Mouse (Mus musculus) kidney, embryonic 15.5 days (tissue): ENCODE measurements around the gene Npas1. TPM values are rescaled to one million over a fixed set of nuclear protein-coding genes. Genes with fewer than 3 reads are reported as not detected.

Experiments used
- ATAC-seq: fragments of 200-750 bp; cut with Nextera tagmentation; replicated peaks from 2 replicates; pipeline ENCODE4 v1.8.0; 2017; ENCODE audit warnings: moderate TSS enrichment; ENCODE audit not compliant: low FRiP score
- H3K27ac ChIP-seq: fragments of 300-500 bp; sonication (generic); 2 replicates; pipeline ENCODE4 v1.5.1; 2015; ENCODE audit warnings: mild to moderate bottlenecking, inconsistent platforms
- H3K27me3 ChIP-seq: fragments of 300-500 bp; sonication (generic); 2 replicates; pipeline ENCODE4 v1.6.1; 2015; ENCODE audit warnings: inconsistent platforms
- H3K36me3 ChIP-seq: fragments of 300-500 bp; sonication (generic); 2 replicates; pipeline ENCODE4 v1.6.1; 2015; ENCODE audit warnings: inconsistent platforms
- H3K4me1 ChIP-seq: fragments of 300-500 bp; sonication (generic); 2 replicates; pipeline ENCODE4 v1.6.1; 2015; ENCODE audit warnings: inconsistent platforms
- H3K4me2 ChIP-seq: fragments of 300-500 bp; sonication (generic); 2 replicates; pipeline ENCODE4 v1.6.1; 2015; ENCODE audit warnings: moderate library complexity, mild to moderate bottlenecking, inconsistent platforms
- H3K4me3 ChIP-seq: fragments of 300-500 bp; sonication (generic); replicated peaks from 2 replicates; pipeline ENCODE4 v1.5.1; 2015; ENCODE audit warnings: mild to moderate bottlenecking, inconsistent platforms
- H3K9ac ChIP-seq: fragments of 300-500 bp; sonication (generic); 2 replicates; pipeline ENCODE4 v1.6.1; 2015; ENCODE audit warnings: mild to moderate bottlenecking, inconsistent platforms
- H3K9me3 ChIP-seq: fragments of 300-500 bp; sonication (generic); replicated peaks from 2 replicates; pipeline ENCODE4 v1.6.1; 2016; ENCODE audit warnings: inconsistent platforms
- WGBS: fragments of 180-500 bp; shearing (Covaris S2); methylation state at CpG from one replicate; pipeline ENCODE4 v1.1.7; 2015; ENCODE audit warnings: mixed read lengths; 5-methylcytosine and 5-hydroxymethylcytosine counted together
- polyA plus RNA-seq: library from polyadenylated mRNA; unstranded; fragments of >200 nt; fragmentation: Nextera tagmentation; extraction: Ambion mirVana; gene quantifications from 2 replicates; pipeline ENCODE4 v1.2.1, GENCODE M21; 2015

Gene Npas1
- polyA plus RNA-seq: 0.38 and 0.51 TPM in 2 replicates

DNA sequence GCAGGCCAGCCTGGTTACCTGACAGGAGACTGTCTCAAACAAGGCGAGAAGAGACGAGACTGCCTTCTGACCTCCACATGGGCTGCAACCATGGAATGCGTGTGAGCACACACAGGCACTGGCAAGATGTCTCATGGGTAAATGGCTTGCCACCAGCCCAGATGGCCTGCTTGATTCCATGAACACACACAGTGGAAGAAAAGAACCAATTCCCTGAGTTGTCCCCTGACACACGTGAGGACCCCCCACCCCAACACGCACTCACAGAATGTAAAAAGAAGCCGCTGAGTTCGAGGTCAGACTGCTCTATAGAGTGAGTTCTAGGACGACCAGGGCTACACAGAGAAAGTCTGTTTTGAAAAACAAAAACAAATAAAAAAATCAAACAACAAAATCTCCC is at the start of gene Npas1:
Gene Npas1, minus strand, starts transcription at position 101 of the 400 bp plus-strand sequence.
- Histone ChIP-seq H3K9me3 (no peaks in the 10 kb centered on the region), H3K27me3 (peaks cover 52% of the 10 kb centered on the region), H3K9ac (no peak within 1 kb of the TSS), H3K4me3 (peak within 1 kb of the TSS; percentile 43), H3K4me1 (peaks cover 31% of the 10 kb centered on the region), H3K27ac (no peak within 1 kb of the TSS), H3K36me3 (no peaks in the 10 kb centered on the region), H3K4me2 (peak within 1 kb of the TSS; percentile 69)
- ATAC-seq: no peak
- WGBS: 91% methylated on average over 8 of the region's 8 CpGs

DNA sequence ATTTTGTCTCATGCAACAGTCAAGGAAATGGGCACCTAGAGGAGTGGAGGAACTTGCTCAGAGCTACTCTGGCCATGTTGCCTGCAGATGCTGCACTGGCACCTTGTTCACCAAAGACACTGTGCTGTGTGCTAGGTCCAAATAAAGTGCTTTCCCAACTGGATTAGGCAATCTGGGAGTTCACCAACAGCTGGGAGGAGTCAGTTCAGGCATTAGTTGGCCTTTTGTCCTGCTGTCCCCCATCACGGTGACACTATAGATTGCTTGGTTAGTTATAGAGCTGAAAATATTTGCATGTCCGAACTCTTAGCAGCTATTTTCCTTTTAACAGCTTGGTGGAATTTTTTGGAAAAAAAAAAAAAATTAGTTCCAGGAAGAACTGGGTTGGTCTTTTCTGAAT is 48.5 kb upstream of the Npas1 start:
- WGBS: 80% methylated on average over 2 of the region's 2 CpGs
- H3K36me3 ChIP-seq: peaks cover 19% of the 10 kb centered on the region

DNA sequence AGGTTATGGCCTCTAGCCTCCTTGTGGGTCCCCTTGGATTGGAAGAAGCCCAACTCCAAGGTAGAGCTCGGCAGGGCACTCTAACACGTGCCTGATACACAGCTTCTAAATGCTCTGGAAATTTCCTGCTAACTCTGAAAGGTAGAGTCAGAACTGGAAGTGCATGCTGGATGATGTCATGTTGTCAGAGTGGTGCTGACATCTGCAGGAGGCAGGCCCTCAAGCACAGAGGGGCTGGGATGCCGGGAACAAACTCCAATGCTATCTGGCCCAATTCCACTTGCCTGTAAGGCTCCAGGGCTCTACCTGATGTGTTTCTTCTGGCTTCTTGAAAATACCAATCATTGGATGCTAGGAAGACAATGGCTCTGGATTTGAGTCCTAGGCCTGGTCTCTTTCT is 47.9 kb upstream of the Npas1 start:
- Histone ChIP-seq H3K4me1 (no peaks in the 10 kb centered on the region), H3K4me3 (no peak overlapping the region), H3K27me3 (no peaks in the 10 kb centered on the region), H3K4me2 (no peak overlapping the region), H3K9me3 (no peaks in the 10 kb centered on the region), H3K36me3 (peaks cover 19% of the 10 kb centered on the region), H3K9ac (no peak overlapping the region), H3K27ac (no peak overlapping the region)
- 85% methylated on average over 3 of the region's 3 CpGs for WGBS
- no peak for ATAC-seq

More for the DNA sequence above, 48.5 kb upstream of the Npas1 start:
- ATAC-seq: no peak
- no peak overlapping the region for H3K4me3 ChIP-seq
- H3K9me3 ChIP-seq: no peaks in the 10 kb centered on the region
- H3K27ac ChIP-seq: no peak overlapping the region
- H3K4me1 ChIP-seq: no peaks in the 10 kb centered on the region
- no peaks in the 10 kb centered on the region for H3K27me3 ChIP-seq
- H3K9ac ChIP-seq: no peak overlapping the region
- no peak overlapping the region for H3K4me2 ChIP-seq

DNA sequence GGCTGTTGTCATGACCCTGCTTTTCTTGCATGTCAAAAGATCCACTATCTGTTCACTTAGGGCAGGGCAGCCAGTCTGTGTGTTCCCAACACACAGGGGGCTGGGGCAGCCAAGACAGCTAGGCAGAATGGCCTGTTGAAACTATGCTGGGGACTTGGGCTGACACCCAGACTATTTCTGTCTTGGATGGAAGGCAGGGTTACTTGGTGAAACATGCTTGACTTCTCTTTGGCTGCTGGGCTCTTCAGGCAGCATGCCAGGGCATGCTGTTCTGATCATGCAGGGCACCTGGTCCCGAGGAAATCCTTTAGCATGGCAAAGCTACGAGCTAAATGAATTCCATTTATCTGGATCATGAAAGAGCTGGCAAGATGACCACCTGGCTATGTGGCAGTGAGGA is 46.8 kb upstream of the Npas1 start:
- no peaks in the 10 kb centered on the region for H3K9me3 ChIP-seq
- no peak for ATAC-seq
- no peak overlapping the region for H3K4me3 ChIP-seq
- no peak overlapping the region for H3K9ac ChIP-seq
- 92% methylated on average over 2 of the region's 2 CpGs for WGBS
- no peak overlapping the region for H3K27ac ChIP-seq
- no peak overlapping the region for H3K4me2 ChIP-seq
- H3K4me1 ChIP-seq: no peaks in the 10 kb centered on the region
- H3K27me3 ChIP-seq: no peaks in the 10 kb centered on the region
- peaks cover 19% of the 10 kb centered on the region for H3K36me3 ChIP-seq

DNA sequence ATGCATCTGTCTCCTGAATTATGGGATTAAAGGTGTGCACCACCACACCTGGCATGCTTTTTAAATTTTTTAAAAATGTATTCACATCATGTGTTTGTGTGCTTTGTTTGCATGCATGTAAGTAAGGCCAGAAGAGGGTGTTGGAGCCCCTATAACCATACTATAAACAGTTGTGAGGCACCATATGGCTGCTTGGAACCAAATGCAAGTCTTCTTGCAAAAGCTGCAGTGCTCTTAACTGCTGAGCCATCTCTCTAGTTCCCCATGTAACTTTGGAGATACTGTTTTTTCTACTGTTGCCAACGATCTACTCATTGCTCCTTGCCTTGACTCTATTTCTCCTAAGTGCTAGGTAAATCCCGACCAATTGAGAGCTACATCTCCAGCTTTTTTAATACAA is 41.8 kb upstream of the Npas1 start:
- H3K27me3 ChIP-seq: no peaks in the 10 kb centered on the region

DNA sequence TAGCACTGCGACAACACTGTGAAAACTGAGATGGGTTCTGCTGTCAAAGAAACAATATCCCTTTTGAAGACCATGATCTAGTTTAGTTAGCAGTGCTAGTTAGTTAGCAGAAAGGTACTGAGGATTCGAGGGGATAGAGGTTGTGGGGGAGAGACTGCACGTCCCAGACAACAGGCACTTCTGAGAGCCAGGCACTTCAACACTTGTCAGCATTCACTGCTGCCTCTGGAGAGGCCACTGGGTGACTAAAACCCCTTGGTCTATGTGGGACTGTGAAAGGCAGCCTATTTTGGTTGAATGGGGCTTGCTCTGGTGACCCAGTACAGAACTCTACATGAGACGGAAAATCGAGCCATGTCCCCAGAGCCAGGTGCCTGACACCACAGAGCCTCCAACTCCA is 39.7 kb upstream of the Npas1 start:
- H3K27me3 ChIP-seq: no peaks in the 10 kb centered on the region
- H3K4me1 ChIP-seq: no peaks in the 10 kb centered on the region
- no peak for ATAC-seq
- no peak overlapping the region for H3K4me3 ChIP-seq
- WGBS: 89% methylated on average over 5 of the region's 5 CpGs
- no peak overlapping the region for H3K9ac ChIP-seq
- H3K4me2 ChIP-seq: no peak overlapping the region
- H3K9me3 ChIP-seq: no peaks in the 10 kb centered on the region
- H3K36me3 ChIP-seq: peaks cover 35% of the 10 kb centered on the region
- H3K27ac ChIP-seq: no peak overlapping the region

More for the DNA sequence above, 41.8 kb upstream of the Npas1 start:
- Histone ChIP-seq H3K36me3 (peaks cover 25% of the 10 kb centered on the region), H3K9ac (no peak overlapping the region), H3K4me2 (no peak overlapping the region), H3K27ac (no peak overlapping the region), H3K9me3 (no peaks in the 10 kb centered on the region), H3K4me1 (no peaks in the 10 kb centered on the region), H3K4me3 (no peak overlapping the region)
- ATAC-seq: no peak
- WGBS: 94% methylated on average over 2 of the region's 2 CpGs

DNA sequence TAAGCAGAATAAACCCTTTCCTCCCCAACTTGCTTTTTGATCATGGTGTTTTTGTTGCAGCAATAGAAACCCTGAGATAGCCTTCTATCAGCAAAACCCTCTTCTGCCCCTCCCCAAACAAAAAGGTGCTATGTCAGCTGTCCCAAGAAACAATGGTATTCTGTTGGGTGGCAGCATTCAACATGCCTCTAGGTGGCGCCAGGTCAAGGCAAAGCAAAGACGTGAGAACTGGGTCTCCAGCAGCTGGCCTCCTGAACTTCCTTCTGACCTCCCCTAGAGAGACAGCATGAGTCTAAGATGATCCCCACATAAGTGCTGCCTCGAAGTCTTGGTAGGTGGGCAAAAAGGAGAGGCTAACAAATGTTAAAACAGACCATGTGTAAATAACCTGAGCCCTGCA is 29.8 kb upstream of the Npas1 start:
- Histone ChIP-seq H3K4me3 (no peak overlapping the region), H3K36me3 (peaks cover 85% of the 10 kb centered on the region), H3K27me3 (no peaks in the 10 kb centered on the region), H3K9ac (no peak overlapping the region), H3K27ac (no peak overlapping the region), H3K4me2 (no peak overlapping the region), H3K4me1 (0 out of 2 replicates have a peak, but pooled peaks cover 3% of the 10 kb centered on the region), H3K9me3 (no peaks in the 10 kb centered on the region)
- ATAC-seq: no peak
- 24% methylated on average over 3 of the region's 3 CpGs for whole genome bisulfite sequencing

DNA sequence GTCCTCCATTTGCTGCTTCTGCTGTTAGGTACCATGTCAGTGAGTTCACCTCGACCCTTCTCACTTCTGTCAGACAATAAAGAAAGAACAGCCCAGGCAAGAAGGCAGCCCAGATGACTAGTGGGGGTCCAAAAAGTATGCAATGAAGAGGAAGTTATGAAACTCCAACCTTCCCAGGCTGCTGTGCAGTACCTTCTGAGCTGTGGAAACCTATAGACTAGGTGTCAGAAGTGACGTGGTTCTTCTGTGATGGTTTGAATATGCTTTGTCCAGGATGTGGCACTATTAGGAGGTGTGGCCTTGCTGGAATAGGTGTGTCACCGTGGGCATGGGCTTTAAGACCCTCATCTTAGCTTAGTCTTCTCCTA is 27.7 kb upstream of the Npas1 start:
- H3K9ac ChIP-seq: no peak overlapping the region
- H3K27ac ChIP-seq: no peak overlapping the region
- H3K4me1 ChIP-seq: 0 out of 2 replicates have a peak, but pooled peaks cover 3% of the 10 kb centered on the region
- no peaks in the 10 kb centered on the region for H3K27me3 ChIP-seq
- no peaks in the 10 kb centered on the region for H3K9me3 ChIP-seq
- H3K4me3 ChIP-seq: no peak overlapping the region
- 94% methylated on average over 3 of the region's 3 CpGs for WGBS
- no peak overlapping the region for H3K4me2 ChIP-seq
- ATAC-seq: no peak
- H3K36me3 ChIP-seq: peaks cover 83% of the 10 kb centered on the region

DNA sequence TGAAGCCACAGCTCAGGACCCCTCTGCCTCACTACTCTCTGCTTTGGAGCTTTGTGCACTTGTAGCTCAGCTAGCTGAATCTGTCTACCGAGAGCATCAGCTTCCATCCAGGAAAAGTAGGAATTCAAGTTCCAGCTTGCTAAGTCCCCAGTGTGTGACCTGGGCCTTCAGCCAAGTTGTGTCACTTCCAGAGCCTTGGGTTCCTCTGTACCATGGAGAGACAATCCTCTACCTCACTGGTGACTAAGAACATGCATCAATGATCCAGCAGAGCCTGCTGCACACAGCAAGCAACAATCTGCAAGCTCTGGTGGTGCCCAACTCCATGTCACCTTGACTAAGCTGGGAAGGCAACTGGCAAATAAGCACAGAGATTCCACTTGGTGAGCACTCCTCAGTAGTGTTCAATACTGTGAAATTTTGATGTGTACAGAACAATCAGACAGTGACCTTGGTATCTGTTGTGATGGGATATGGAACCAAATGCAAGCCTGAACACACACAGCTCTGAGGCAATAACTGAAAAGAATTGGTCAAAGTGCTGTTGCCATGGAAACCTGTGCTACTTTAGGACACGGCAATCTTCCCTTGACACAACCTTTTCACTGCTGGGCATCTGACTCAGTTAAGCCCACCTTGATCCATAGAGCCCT is 27.2 kb upstream of the Npas1 start:
- 0 out of 2 replicates have a peak, but pooled peaks cover 3% of the 10 kb centered on the region for H3K4me1 ChIP-seq
- H3K4me2 ChIP-seq: no peak overlapping the region
- H3K27ac ChIP-seq: no peak overlapping the region
- H3K4me3 ChIP-seq: no peak overlapping the region
- WGBS: 81% methylated on average over 2 of the region's 2 CpGs
- H3K9ac ChIP-seq: no peak overlapping the region
- no peaks in the 10 kb centered on the region for H3K27me3 ChIP-seq
- H3K36me3 ChIP-seq: peaks cover 83% of the 10 kb centered on the region
- H3K9me3 ChIP-seq: no peaks in the 10 kb centered on the region
- ATAC-seq: no peak

DNA sequence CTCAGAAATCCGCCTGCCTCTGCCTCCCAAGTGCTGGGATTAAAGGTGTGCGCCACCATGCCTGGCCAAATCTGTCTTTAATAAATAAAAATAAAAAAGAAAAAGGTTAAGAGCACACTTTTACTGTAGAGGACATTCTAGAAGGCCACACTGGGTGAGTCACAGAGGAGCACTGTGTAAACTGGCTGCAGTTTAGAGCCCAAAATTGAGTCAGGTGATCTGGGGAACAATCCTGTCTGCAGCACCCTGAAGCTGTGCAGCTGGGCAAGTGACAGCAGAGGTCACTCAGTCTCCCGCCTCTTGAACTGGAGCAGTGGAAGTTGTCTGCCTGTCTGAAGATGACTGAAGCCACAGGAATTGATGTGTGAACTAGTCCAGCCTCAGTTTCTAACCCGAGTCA is 24.0 kb upstream of the Npas1 start:
- ATAC-seq: no peak
- 85% methylated on average over 4 of the region's 4 CpGs for WGBS
- H3K9ac ChIP-seq: no peak overlapping the region
- no peaks in the 10 kb centered on the region for H3K4me1 ChIP-seq
- no peak overlapping the region for H3K4me3 ChIP-seq
- no peak overlapping the region for H3K4me2 ChIP-seq
- H3K36me3 ChIP-seq: peaks cover 88% of the 10 kb centered on the region
- H3K9me3 ChIP-seq: no peaks in the 10 kb centered on the region
- H3K27ac ChIP-seq: no peak overlapping the region
- no peaks in the 10 kb centered on the region for H3K27me3 ChIP-seq

DNA sequence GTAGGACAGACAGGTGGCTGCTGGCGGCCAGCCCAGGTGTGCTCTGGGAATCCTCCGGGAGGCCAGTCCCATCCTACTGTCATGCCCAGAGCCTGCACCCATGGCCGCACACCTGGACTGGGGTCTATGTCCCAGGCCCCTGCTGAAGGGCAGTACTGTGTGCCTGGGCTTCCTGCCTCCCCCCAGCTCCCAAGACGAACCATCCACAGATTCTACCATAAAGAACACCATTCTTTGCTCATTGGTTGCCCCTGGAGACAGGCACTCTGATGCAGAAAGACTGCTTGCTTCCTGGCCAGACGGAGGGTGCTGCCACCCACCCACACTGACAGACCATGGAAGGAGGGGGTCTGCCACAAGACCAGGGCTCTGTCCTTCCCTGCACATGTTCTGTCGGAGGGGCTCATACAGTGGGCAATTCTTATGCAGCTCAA is 22.2 kb upstream of the Npas1 start:
- WGBS: 89% methylated on average over 6 of the region's 6 CpGs
- Histone ChIP-seq H3K27ac (no peak overlapping the region), H3K27me3 (no peaks in the 10 kb centered on the region), H3K9ac (no peak overlapping the region), H3K36me3 (peaks cover 87% of the 10 kb centered on the region), H3K4me3 (no peak overlapping the region), H3K4me1 (no peaks in the 10 kb centered on the region), H3K4me2 (no peak overlapping the region), H3K9me3 (no peaks in the 10 kb centered on the region)
- ATAC-seq: no peak

DNA sequence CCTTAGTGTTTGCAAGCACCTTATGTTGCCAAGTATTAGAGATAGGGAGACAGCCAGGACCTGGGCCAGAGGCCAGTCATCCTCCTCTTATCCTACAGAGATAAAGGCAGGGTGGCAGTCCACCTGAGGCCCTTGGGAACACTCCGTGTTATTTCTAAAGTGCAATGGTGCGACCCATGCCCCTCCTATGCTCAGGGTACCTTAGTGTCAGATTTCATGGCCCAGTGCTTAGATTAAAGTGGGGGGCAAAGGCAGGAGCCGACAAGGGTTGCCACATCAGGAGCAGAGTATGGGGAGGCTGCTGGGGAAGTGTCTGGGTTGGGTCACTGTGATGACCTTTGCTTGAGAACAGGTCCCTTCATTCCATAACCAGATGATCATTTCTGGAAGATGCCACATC is 18.7 kb upstream of the Npas1 start:
- peaks cover 54% of the 10 kb centered on the region for H3K36me3 ChIP-seq
- no peaks in the 10 kb centered on the region for H3K4me1 ChIP-seq
- H3K27ac ChIP-seq: no peak overlapping the region
- no peaks in the 10 kb centered on the region for H3K9me3 ChIP-seq
- no peak for ATAC-seq
- H3K4me3 ChIP-seq: no peak overlapping the region
- H3K27me3 ChIP-seq: no peaks in the 10 kb centered on the region
- WGBS: 71% methylated on average over 3 of the region's 3 CpGs
- H3K4me2 ChIP-seq: no peak overlapping the region
- no peak overlapping the region for H3K9ac ChIP-seq

DNA sequence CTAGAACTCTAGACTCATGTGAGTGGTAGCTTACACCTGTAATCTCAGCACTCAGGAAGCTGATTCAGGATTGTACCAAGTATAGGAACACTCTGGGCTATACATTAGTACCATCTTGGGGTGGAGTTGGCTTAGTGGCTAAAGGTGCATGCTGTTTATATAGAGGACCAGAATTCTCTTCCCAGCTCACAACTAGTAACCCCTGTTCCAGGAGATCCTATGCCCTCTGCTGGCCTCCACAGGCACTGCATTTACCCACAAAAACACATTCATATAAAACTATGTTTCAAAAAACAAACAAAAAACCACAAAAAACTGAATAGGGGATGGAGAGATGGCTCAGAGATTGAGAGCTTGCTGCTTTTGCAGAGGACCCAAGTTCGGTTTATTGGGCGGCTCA is 15.8 kb upstream of the Npas1 start:
- H3K4me3 ChIP-seq: no peak overlapping the region
- no peak overlapping the region for H3K27ac ChIP-seq
- H3K36me3 ChIP-seq: peaks cover 35% of the 10 kb centered on the region
- no peak overlapping the region for H3K4me2 ChIP-seq
- 41% methylated on average over 2 of the region's 2 CpGs for WGBS
- H3K9ac ChIP-seq: no peak overlapping the region
- no peaks in the 10 kb centered on the region for H3K4me1 ChIP-seq
- H3K27me3 ChIP-seq: no peaks in the 10 kb centered on the region
- ATAC-seq: no peak
- H3K9me3 ChIP-seq: no peaks in the 10 kb centered on the region
